Mouse (Mus musculus) heart, embryonic 12.5 days (tissue): ENCODE measurements around the gene Shroom1. TPM values are rescaled to one million over a fixed set of nuclear protein-coding genes. Genes with fewer than 3 reads are reported as not detected.

Experiments
- ATAC-seq: fragments of 200-750 bp; cut with Nextera tagmentation; 2 replicates; pipeline ENCODE4 v1.8.0; 2017; ENCODE audit warnings: moderate TSS enrichment, moderate library complexity; ENCODE audit not compliant: insufficient number of reproducible peaks, low FRiP score
- H3K27ac ChIP-seq: fragments of 300-500 bp; sonication (generic); 2 replicates; pipeline ENCODE4 v1.5.1; 2016; ENCODE audit warnings: mild to moderate bottlenecking, moderate library complexity; ENCODE audit not compliant: poor library complexity, severe bottlenecking
- H3K27me3 ChIP-seq: fragments of 300-500 bp; sonication (generic); replicated peaks from 2 replicates; pipeline ENCODE4 v1.6.1; 2016; ENCODE audit warnings: mild to moderate bottlenecking, moderate library complexity
- H3K36me3 ChIP-seq: fragments of 300-500 bp; sonication (generic); 2 replicates; pipeline ENCODE4 v1.6.1; 2016; ENCODE audit warnings: mild to moderate bottlenecking, moderate library complexity
- H3K4me1 ChIP-seq: fragments of 300-500 bp; sonication (generic); replicated peaks from 2 replicates; pipeline ENCODE4 v1.6.1; 2016; ENCODE audit warnings: mild to moderate bottlenecking
- H3K4me2 ChIP-seq: fragments of 300-500 bp; sonication (generic); 2 replicates; pipeline ENCODE4 v1.6.1; 2016; ENCODE audit warnings: mild to moderate bottlenecking, moderate library complexity
- H3K4me3 ChIP-seq: fragments of 300-500 bp; sonication (generic); 2 replicates; pipeline ENCODE4 v1.5.1; 2016; ENCODE audit warnings: mild to moderate bottlenecking
- H3K9ac ChIP-seq: fragments of 300-500 bp; sonication (generic); 2 replicates; pipeline ENCODE4 v1.6.1; 2016; ENCODE audit warnings: mild to moderate bottlenecking, moderate library complexity
- H3K9me3 ChIP-seq: fragments of 300-500 bp; sonication (generic); replicated peaks from 2 replicates; pipeline ENCODE4 v1.6.1; 2016; ENCODE audit warnings: mild to moderate bottlenecking, moderate library complexity
- WGBS: fragments of 180-500 bp; shearing (Covaris S2); methylation state at CpG from one replicate; pipeline ENCODE4 v1.1.7; 2016; 5-methylcytosine and 5-hydroxymethylcytosine counted together
- polyA plus RNA-seq: library from polyadenylated mRNA; unstranded; fragments of >200 nt; fragmentation: Nextera tagmentation; extraction: Ambion mirVana; gene quantifications from 2 replicates; pipeline ENCODE4 v1.2.1, GENCODE M21; 2016

Shroom1 gene
- polyA plus RNA-seq, 1 experiment from 2014 or later, result 5.8 TPM

DNA sequence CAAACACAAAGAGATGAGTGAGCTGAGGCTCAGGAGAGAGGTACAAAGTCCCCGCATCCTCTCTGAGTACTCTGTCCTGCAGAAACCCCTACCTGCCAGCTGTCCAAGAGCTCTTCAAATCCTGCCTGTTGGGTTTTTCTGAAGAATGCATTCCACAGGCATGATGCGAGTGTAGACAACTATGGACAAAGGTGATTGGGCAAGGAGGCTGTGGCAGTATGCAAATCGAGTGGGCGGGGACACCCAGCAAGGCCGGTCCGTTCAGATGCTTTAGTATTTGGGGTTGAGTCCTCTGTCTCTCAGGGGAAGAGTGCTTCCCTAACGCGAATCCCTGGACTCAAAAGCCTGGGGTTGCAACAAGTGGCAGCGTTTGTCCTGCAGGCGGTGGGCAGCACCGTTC, 43.6 kb downstream of the Shroom1 start:
- peak overlapping the region; percentile 62 for H3K4me2 ChIP-seq
- H3K9ac ChIP-seq, result no peak overlapping the region
- no peak overlapping the region for H3K27ac ChIP-seq
- no peak; the same call in 1 of the 2 replicates for ATAC-seq
- WGBS, result 6% methylated on average over 11 of the region's 11 CpGs
- H3K4me3 ChIP-seq, result peak overlapping the region; percentile 3; the same call in 1 of the 2 replicates
- no peaks in the 10 kb centered on the region; the same call in 1 of the 2 replicates for H3K27me3 ChIP-seq
- H3K36me3 ChIP-seq, result no peaks in the 10 kb centered on the region
- no peaks in the 10 kb centered on the region for H3K9me3 ChIP-seq
- H3K4me1 ChIP-seq, result peaks cover 6% of the 10 kb centered on the region

GRCm38 (mm10) chr11:53502039-53502765, 45.2 kb downstream of the Shroom1 start:
- Histone ChIP-seq H3K36me3 (no peaks in the 10 kb centered on the region), H3K4me3 (no peak overlapping the region), H3K4me1 (peaks cover 6% of the 10 kb centered on the region), H3K27ac (no peak overlapping the region), H3K27me3 (no peaks in the 10 kb centered on the region; the same call in 1 of the 2 replicates), H3K9ac (no peak overlapping the region), H3K4me2 (no peak overlapping the region), H3K9me3 (no peaks in the 10 kb centered on the region)
- ATAC-seq, result no peak
- 74% methylated on average over 8 of the region's 8 CpGs for WGBS

GRCm38 (mm10) chr11:53503738-53504137, 46.7 kb downstream of the Shroom1 start:
- 61% methylated on average over 5 of the region's 5 CpGs for WGBS
- Histone ChIP-seq H3K9ac (no peak overlapping the region), H3K36me3 (no peaks in the 10 kb centered on the region), H3K4me3 (no peak overlapping the region), H3K27me3 (no peaks in the 10 kb centered on the region), H3K9me3 (no peaks in the 10 kb centered on the region), H3K4me2 (no peak overlapping the region), H3K27ac (no peak overlapping the region), H3K4me1 (peaks cover 6% of the 10 kb centered on the region)
- ATAC-seq, result no peak

GRCm38 (mm10) chr11:53504376-53504775, 47.4 kb downstream of the Shroom1 start:
- ATAC-seq, result no peak
- 87% methylated on average over 8 of the region's 8 CpGs for WGBS
- no peak overlapping the region for H3K4me3 ChIP-seq
- no peak overlapping the region for H3K4me2 ChIP-seq
- H3K36me3 ChIP-seq, result no peaks in the 10 kb centered on the region
- no peak overlapping the region for H3K27ac ChIP-seq
- no peak overlapping the region for H3K9ac ChIP-seq
- peaks cover 6% of the 10 kb centered on the region for H3K4me1 ChIP-seq
- no peaks in the 10 kb centered on the region for H3K9me3 ChIP-seq
- H3K27me3 ChIP-seq, result no peaks in the 10 kb centered on the region

- no peak overlapping the region for H3K4me2 ChIP-seq
- H3K9ac ChIP-seq, result no peak overlapping the region
- no peaks in the 10 kb centered on the region for H3K27me3 ChIP-seq
- H3K4me3 ChIP-seq, result no peak overlapping the region
- ATAC-seq, result no peak
- H3K9me3 ChIP-seq, result no peaks in the 10 kb centered on the region
- peaks cover 8% of the 10 kb centered on the region for H3K4me1 ChIP-seq
- WGBS, result 69% methylated on average over 5 of the region's 5 CpGs
- H3K36me3 ChIP-seq, result no peaks in the 10 kb centered on the region
- H3K27ac ChIP-seq, result no peak overlapping the region
Observed at GRCm38 (mm10) chr11:53505026-53505663, 48.1 kb downstream of the Shroom1 start.

- Histone ChIP-seq H3K9ac (no peak overlapping the region), H3K9me3 (no peaks in the 10 kb centered on the region), H3K27me3 (no peaks in the 10 kb centered on the region), H3K4me1 (0 out of 2 replicates have a peak, but pooled peaks cover 5% of the 10 kb centered on the region), H3K4me2 (no peak overlapping the region), H3K4me3 (no peak overlapping the region), H3K27ac (no peak overlapping the region), H3K36me3 (no peaks in the 10 kb centered on the region)
- no peak for ATAC-seq
- WGBS, result 84% methylated on average over 9 of the region's 9 CpGs
Observed at GRCm38 (mm10) chr11:53507098-53507805, 50.2 kb downstream of the Shroom1 start.

GRCm38 (mm10) chr11:53508152-53508551, 51.1 kb downstream of the Shroom1 start:
- Histone ChIP-seq H3K27me3 (no peaks in the 10 kb centered on the region), H3K36me3 (no peaks in the 10 kb centered on the region), H3K4me2 (no peak overlapping the region), H3K9ac (no peak overlapping the region), H3K27ac (no peak overlapping the region), H3K4me1 (0 out of 2 replicates have a peak, but pooled peaks cover 5% of the 10 kb centered on the region), H3K9me3 (no peaks in the 10 kb centered on the region), H3K4me3 (no peak overlapping the region)
- WGBS, result 59% methylated on average over 7 of the region's 7 CpGs
- no peak for ATAC-seq

DNA sequence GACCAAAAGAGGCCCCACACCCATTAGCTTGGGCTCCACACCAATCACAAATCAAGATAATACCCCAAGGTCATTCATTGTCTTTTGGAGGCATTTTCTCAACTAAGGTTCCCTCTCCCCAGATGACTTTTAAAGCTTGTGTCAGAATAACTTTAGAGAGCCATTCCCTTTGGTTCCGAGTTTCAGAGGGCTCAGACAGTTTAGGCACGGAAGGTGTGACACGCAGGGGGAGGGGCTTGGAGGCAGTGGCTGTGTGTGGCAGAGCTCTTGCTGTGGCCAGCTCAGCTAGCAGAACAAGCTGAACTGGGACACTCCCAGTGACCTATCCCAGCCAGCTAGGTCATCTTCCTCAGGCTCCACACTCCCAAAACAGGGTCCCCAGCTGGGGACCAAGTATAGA, 51.6 kb downstream of the Shroom1 start:
- H3K9ac ChIP-seq, result no peak overlapping the region
- no peak for ATAC-seq
- no peak overlapping the region for H3K4me2 ChIP-seq
- no peak overlapping the region for H3K4me3 ChIP-seq
- H3K36me3 ChIP-seq, result no peaks in the 10 kb centered on the region
- 46% methylated on average over 3 of the region's 3 CpGs for WGBS
- no peak overlapping the region for H3K27ac ChIP-seq
- no peaks in the 10 kb centered on the region for H3K27me3 ChIP-seq
- H3K9me3 ChIP-seq, result no peaks in the 10 kb centered on the region
- H3K4me1 ChIP-seq, result 0 out of 2 replicates have a peak, but pooled peaks cover 5% of the 10 kb centered on the region

DNA sequence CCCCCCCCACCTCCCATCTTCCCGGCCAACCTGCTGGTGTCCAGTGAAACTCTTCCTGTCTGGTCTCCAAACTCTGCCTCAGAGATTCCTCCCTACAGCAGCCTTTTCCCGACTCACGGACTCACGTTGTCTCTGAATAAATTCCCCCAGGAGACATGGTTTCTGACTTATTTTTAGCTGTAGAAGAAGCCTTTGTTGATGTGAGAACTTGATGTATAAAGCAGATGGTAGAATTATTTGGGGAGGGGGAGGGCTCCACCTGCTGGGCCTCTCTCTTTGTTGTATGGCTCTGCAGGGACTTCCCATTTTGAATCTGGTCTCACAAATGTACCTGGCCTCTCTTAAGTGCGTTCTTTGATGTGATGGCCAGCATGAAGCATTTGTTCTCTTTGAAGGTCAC, 53.3 kb downstream of the Shroom1 start:
- Histone ChIP-seq H3K4me1 (0 out of 2 replicates have a peak, but pooled peaks cover 5% of the 10 kb centered on the region), H3K9me3 (no peaks in the 10 kb centered on the region), H3K27ac (no peak overlapping the region), H3K4me2 (no peak overlapping the region), H3K36me3 (no peaks in the 10 kb centered on the region), H3K27me3 (no peaks in the 10 kb centered on the region), H3K9ac (no peak overlapping the region), H3K4me3 (no peak overlapping the region)
- WGBS, result 41% methylated on average over 5 of the region's 5 CpGs
- ATAC-seq, result no peak

DNA sequence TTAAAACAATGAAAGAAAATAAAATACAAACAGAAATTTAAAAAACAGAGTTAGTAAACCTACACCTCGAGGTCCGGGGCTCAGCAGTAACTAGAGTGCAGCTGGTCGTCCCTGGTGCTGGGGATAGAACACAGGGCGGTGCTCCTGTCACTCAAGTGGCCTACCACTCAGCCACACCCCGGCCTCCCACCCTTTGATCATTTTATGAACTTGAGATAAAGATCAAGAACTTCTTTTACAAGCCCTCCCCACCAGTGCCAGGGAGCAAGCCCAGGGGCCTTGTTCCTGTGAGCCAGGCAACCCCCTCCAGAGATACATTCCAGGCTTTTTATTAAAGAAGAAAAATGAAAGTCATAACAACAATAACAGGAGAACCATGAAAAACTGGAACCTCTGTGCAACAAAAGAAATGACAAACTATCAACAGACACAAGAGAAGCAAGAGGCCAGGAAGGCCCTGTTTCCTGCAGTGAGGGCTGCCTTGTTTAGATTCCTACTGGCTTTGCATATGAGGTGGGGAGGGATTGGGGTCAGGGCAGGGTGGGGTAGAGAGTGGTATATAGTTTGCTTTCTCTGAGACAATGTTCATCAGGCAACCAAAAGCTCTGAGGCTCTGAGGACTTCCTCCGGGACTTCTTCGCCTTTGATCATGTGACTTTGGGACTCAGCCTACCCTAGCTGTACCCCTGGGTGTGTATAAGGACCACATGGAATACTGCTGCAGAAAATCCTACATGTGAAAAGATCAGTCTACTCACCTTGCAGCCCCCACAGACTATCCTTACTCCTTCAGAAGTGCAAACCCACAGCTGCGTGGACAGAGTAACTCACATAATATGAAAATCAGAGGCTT, 60.0 kb downstream of the Shroom1 start:
- Histone ChIP-seq H3K36me3 (no peaks in the 10 kb centered on the region), H3K9ac (no peak overlapping the region), H3K4me3 (no peak overlapping the region), H3K4me1 (peaks cover 18% of the 10 kb centered on the region), H3K27me3 (peaks cover 4% of the 10 kb centered on the region; the same call in 1 of the 2 replicates), H3K27ac (no peak overlapping the region), H3K4me2 (no peak overlapping the region), H3K9me3 (no peaks in the 10 kb centered on the region)
- ATAC-seq, result no peak
- WGBS, result 50% methylated on average over 8 of the region's 8 CpGs
